Mouse (Mus musculus) ES-Bruce4 (cell line): ENCODE results near the gene Chd6. TPM values are rescaled to one million over a fixed set of nuclear protein-coding genes. Genes with fewer than 3 reads are reported as not detected.

Experiments used
- H3K27ac ChIP-seq: 2 replicates; pipeline ENCODE4 v1.5.1; 2012; ENCODE audit warnings: low read length, inconsistent platforms; ENCODE audit not compliant: insufficient read depth
- H3K27me3 ChIP-seq: 2 replicates; pipeline ENCODE4 v1.6.1; 2012; ENCODE audit warnings: mild to moderate bottlenecking, low read length, inconsistent platforms; ENCODE audit not compliant: control insufficient read depth, poor library complexity, insufficient read depth, severe bottlenecking
- H3K36me3 ChIP-seq: 2 replicates; pipeline ENCODE4 v1.6.1; 2012; ENCODE audit warnings: inconsistent platforms, mild to moderate bottlenecking, low read length, moderate library complexity; ENCODE audit not compliant: control insufficient read depth, poor library complexity, insufficient read depth, severe bottlenecking
- H3K4me1 ChIP-seq: one replicate; pipeline ENCODE4 v1.8.1; 2011; ENCODE audit warnings: low read length; ENCODE audit not compliant: control insufficient read depth, insufficient read depth
- H3K4me3 ChIP-seq: 2 replicates; pipeline ENCODE4 v1.5.1; 2011; ENCODE audit warnings: low read depth, mild to moderate bottlenecking, low read length
- H3K9ac ChIP-seq: 2 replicates; pipeline ENCODE4 v1.6.1; 2012; ENCODE audit warnings: low read depth, mild to moderate bottlenecking, inconsistent platforms; ENCODE audit not compliant: poor library complexity, severe bottlenecking
- H3K9me3 ChIP-seq: replicated peaks from 2 replicates; pipeline ENCODE4 v1.6.1; 2012; ENCODE audit warnings: mild to moderate bottlenecking, low read length, inconsistent platforms; ENCODE audit not compliant: control insufficient read depth, poor library complexity, insufficient read depth, severe bottlenecking
- CTCF ChIP-seq: IDR thresholded peaks from one replicate; pipeline ENCODE4 v1.8.1; 2011; ENCODE audit warnings: low read depth, low read length
- EP300 ChIP-seq: IDR thresholded peaks from 2 replicates; pipeline ENCODE4 v1.6.1; 2011; ENCODE audit warnings: low read depth, low read length; ENCODE audit not compliant: insufficient read depth
- POLR2A ChIP-seq: IDR thresholded peaks from one replicate; pipeline ENCODE4 v1.8.1; 2011; ENCODE audit warnings: low read length; ENCODE audit not compliant: insufficient read depth
- polyA plus RNA-seq: library from polyadenylated mRNA; stranded (reverse); fragments of >200 nt; gene quantifications from 2 replicates; pipeline ENCODE4 v1.2.4, GENCODE M21; 2011; ENCODE audit warnings: low read depth; ENCODE audit not compliant: missing spikeins, insufficient read depth, insufficient read length

Gene Chd6
- polyA plus RNA-seq, 1 experiment: 90.4 TPM

DNA sequence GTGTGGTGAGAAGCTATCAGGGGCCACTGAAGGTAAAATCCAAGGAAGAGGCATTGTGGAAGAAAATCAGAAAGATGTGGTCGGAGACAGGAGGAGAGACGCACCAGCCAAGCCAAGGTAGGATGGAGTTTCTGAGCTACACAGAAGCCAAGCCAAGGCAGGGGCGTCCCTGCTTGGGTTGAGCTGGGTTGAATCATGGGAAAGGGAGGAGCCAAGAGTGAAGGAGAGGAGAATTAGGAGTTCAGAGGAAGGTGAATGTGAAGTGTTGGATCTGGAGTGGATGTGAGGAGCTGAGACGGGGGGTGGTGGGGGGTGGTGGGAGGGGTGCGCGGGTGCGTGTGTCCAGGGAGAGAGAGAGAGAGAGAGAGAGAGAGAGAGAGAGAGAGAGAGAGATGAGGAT lies 187.6 kb downstream of the Chd6 start:
- H3K36me3 ChIP-seq: no peaks in the 10 kb centered on the region
- H3K4me3 ChIP-seq: no peak overlapping the region
- no peaks in the 10 kb centered on the region for H3K9me3 ChIP-seq
- no peak overlapping the region for H3K27ac ChIP-seq
- no peaks in the 10 kb centered on the region for H3K4me1 ChIP-seq
- no peaks in the 10 kb centered on the region; the same call in none of the 2 replicates for H3K27me3 ChIP-seq
- TF ChIP-seq EP300 (no peak), CTCF (no peak), POLR2A (no peak)
- H3K9ac ChIP-seq: no peak overlapping the region

DNA sequence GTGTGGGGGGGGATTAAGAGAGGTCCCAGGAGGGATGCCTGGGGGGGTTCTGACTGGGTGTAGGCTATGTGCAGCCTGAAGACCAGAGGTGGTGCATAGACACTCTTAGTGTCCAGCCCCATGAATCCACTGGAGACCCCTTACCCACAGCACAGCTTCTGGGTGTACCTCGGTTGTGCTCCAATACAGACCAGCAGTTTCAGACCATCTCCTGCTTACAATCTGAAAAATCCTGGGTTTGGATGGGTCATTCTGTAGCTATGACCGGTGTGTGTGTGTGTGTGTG lies 190.0 kb downstream of the Chd6 start:
- Histone ChIP-seq H3K36me3 (no peaks in the 10 kb centered on the region), H3K4me3 (no peak overlapping the region), H3K4me1 (no peaks in the 10 kb centered on the region), H3K27ac (no peak overlapping the region), H3K9ac (no peak overlapping the region), H3K9me3 (no peaks in the 10 kb centered on the region), H3K27me3 (no peaks in the 10 kb centered on the region; the same call in 1 of the 2 replicates)
- TF ChIP-seq CTCF (no peak), POLR2A (no peak), EP300 (no peak)

DNA sequence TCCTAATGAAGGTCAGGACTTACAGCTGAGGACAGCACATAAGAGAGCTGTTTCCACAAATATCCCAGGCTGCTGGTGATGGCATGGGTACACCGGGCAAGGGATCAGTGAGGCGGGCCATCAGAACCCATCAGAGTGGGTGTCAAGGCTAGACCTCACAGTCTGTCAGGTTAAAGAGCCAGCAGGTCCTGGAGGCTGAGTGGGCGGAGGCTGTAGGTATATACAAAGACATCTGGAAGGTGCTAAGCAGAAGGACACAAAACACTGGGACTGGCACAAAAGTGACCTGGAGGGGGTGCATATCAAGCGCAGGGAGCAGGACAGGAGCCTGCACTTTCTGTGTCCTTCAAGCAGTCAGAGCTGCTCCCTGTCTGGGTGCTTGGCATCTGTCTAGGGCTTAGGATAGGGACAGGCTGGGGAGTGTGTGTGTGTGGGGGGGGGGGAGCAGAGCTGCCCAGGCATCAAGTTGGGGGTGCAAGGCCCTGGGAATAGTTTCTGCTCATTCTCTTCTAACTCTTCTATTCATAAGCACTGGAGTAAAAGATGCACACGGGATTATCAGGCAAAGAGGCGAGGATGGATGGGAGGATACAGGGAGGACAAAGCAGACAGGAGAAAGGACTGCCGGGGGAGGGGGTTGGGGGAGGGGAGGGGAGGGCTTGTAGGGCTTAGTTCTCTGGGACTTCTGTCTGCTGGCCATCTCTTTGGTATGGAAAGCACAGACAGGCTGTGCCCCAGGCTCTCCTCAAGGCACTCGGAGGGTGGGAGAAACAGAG lies 190.5 kb downstream of the Chd6 start:
- TF ChIP-seq POLR2A (no peak), EP300 (no peak), CTCF (no peak)
- Histone ChIP-seq H3K4me1 (no peaks in the 10 kb centered on the region), H3K4me3 (no peak overlapping the region), H3K9ac (no peak overlapping the region), H3K9me3 (no peaks in the 10 kb centered on the region), H3K27ac (no peak overlapping the region), H3K27me3 (no peaks in the 10 kb centered on the region; the same call in 1 of the 2 replicates), H3K36me3 (no peaks in the 10 kb centered on the region)

DNA sequence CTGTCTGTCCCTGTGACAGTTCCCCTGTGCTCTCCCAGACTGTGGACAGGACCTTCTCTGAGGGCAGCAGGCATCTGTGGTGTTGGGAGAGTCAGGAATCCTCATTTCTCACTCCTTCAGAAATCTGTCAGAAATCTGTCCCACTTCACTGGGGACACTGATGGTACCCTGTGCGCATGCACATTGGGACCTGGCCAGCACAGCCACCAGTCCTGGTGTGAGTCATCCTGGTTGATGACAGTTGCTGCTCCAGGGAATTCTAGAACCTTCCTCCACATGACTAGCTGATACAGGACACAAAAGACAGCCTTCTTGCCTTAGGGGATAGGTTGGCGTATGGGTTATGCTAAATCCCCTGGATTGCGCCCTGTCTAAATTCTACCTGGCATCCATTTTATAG lies 191.6 kb downstream of the Chd6 start:
- peaks cover 2% of the 10 kb centered on the region; the same call in 1 of the 2 replicates for H3K27me3 ChIP-seq
- H3K9ac ChIP-seq: no peak overlapping the region
- H3K36me3 ChIP-seq: no peaks in the 10 kb centered on the region
- H3K27ac ChIP-seq: no peak overlapping the region
- no peaks in the 10 kb centered on the region for H3K9me3 ChIP-seq
- TF ChIP-seq EP300 (no peak), POLR2A (no peak), CTCF (no peak)
- no peak overlapping the region for H3K4me3 ChIP-seq
- H3K4me1 ChIP-seq: no peaks in the 10 kb centered on the region

DNA sequence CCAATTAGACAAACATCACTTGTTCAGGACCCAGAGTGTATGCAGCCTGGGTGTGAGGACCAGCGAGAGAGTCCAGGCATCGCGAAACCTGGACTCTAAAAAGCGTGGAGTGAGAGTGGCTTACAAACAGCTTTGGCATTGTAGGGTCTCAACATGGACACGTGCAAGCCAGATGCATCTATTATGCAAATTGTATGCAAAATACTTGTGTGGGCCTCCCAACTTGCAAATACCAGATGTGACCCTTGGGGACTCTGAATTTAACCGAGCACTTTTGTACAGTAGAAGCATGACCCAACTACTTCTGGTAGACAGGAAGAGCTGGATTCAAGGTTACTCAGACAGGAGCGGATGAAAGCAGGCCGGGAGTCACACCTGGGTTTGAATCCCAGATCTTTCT lies 192.2 kb downstream of the Chd6 start:
- H3K4me1 ChIP-seq: no peaks in the 10 kb centered on the region
- TF ChIP-seq EP300 (no peak), POLR2A (no peak), CTCF (no peak)

DNA sequence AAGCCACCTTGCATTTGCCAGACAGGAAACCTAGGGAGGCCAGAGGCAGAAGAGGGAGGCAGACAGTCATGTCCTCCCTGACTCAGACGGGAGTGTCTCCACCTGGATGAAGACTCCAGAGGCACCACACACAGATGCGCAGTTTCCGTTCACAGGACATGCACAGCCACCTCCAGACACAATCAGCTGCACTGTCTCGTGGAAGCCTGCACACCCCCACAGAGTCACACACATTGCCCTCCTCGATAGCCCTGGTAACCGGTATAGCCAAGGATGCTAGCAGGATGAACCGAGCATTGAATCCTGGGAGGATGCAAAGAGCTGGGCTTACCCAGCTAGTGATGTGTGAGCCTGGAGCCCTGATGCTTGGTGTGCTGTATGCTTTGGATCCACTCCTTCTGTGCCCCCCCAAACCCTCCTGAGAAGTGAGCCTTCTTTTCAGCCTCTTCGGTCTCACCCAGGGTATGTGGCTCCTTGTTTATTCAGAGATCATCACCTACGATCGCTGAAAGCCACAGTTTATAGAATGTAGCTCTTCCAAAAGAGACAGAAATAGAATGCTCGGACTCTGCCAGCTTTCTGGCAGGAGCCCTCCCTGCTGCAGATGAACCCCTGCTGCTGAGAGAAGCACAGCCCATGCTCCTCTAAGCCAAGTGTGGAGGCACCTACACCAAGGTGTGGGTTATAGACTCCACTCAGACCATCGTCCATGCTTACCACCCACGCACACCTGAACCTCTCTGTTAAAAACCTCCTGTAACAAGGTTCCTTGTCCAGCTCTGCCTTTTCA lies 192.9 kb downstream of the Chd6 start:
- no peaks in the 10 kb centered on the region for H3K36me3 ChIP-seq
- H3K9me3 ChIP-seq: no peaks in the 10 kb centered on the region
- no peak overlapping the region for H3K4me3 ChIP-seq
- H3K27ac ChIP-seq: no peak overlapping the region
- no peaks in the 10 kb centered on the region for H3K4me1 ChIP-seq
- TF ChIP-seq POLR2A (no peak), CTCF (no peak), EP300 (no peak)
- peaks cover 10% of the 10 kb centered on the region for H3K27me3 ChIP-seq
- no peak overlapping the region for H3K9ac ChIP-seq

More for the DNA sequence above, 192.2 kb downstream of the Chd6 start:
- H3K9me3 ChIP-seq: no peaks in the 10 kb centered on the region
- no peak overlapping the region for H3K27ac ChIP-seq
- no peaks in the 10 kb centered on the region for H3K36me3 ChIP-seq
- H3K27me3 ChIP-seq: peaks cover 8% of the 10 kb centered on the region
- no peak overlapping the region for H3K4me3 ChIP-seq
- H3K9ac ChIP-seq: no peak overlapping the region
